Mouse (Mus musculus) testis, adult 2 months (tissue): ENCODE measurements around the gene Nell2. TPM values are rescaled to one million over a fixed set of nuclear protein-coding genes. Genes with fewer than 3 reads are reported as not detected.
A peak's percentile ranks its signal among the peaks of the same experiment; 100 is the strongest.

ENCODE experiments used
- H3K27ac ChIP-seq: fragments of 200-500 bp; 2 replicates; pipeline ENCODE4 v1.5.1; 2012; ENCODE audit warnings: low read depth, low read length; ENCODE audit not compliant: control insufficient read depth, insufficient read depth
- H3K27me3 ChIP-seq: fragments of 200-500 bp; 2 replicates; pipeline ENCODE4 v1.6.1; 2012; ENCODE audit warnings: mild to moderate bottlenecking, low read length, moderate library complexity; ENCODE audit not compliant: control insufficient read depth, insufficient read depth
- H3K36me3 ChIP-seq: fragments of 200-500 bp; 2 replicates; pipeline ENCODE4 v1.6.1; 2012; ENCODE audit warnings: mild to moderate bottlenecking, low read length; ENCODE audit not compliant: control insufficient read depth, insufficient read depth
- H3K4me1 ChIP-seq: fragments of 200-500 bp; 2 replicates; pipeline ENCODE4 v1.6.1; 2012; ENCODE audit warnings: low read length; ENCODE audit not compliant: control insufficient read depth, insufficient read depth
- H3K4me3 ChIP-seq: fragments of 200-500 bp; 2 replicates; pipeline ENCODE4 v1.5.1; 2012; ENCODE audit warnings: low read depth, mild to moderate bottlenecking, low read length, moderate library complexity, mixed read lengths; ENCODE audit not compliant: control insufficient read depth
- CTCF ChIP-seq: fragments of 200-500 bp; IDR thresholded peaks from 2 replicates; pipeline ENCODE4 v1.5.1; 2012; ENCODE audit warnings: low read depth, mild to moderate bottlenecking, inconsistent platforms, low read length, moderate library complexity; ENCODE audit not compliant: control insufficient read depth, insufficient read depth, insufficient replicate concordance
- POLR2A ChIP-seq: fragments of 200-500 bp; IDR thresholded peaks from 2 replicates; pipeline ENCODE4 v1.6.1; 2012; ENCODE audit warnings: low read depth, mild to moderate bottlenecking, inconsistent platforms, low read length, moderate library complexity; ENCODE audit not compliant: control insufficient read depth
- polyA plus RNA-seq: library from polyadenylated mRNA; depleted of rRNA; stranded (reverse); fragments of >200 nt; gene quantifications from 2 replicates; pipeline ENCODE4 v1.2.3, GENCODE M21; 2012; rRNA removed

The Nell2 gene
- 11.7 and 11.9 TPM in 2 replicates for polyA plus RNA-seq

DNA sequence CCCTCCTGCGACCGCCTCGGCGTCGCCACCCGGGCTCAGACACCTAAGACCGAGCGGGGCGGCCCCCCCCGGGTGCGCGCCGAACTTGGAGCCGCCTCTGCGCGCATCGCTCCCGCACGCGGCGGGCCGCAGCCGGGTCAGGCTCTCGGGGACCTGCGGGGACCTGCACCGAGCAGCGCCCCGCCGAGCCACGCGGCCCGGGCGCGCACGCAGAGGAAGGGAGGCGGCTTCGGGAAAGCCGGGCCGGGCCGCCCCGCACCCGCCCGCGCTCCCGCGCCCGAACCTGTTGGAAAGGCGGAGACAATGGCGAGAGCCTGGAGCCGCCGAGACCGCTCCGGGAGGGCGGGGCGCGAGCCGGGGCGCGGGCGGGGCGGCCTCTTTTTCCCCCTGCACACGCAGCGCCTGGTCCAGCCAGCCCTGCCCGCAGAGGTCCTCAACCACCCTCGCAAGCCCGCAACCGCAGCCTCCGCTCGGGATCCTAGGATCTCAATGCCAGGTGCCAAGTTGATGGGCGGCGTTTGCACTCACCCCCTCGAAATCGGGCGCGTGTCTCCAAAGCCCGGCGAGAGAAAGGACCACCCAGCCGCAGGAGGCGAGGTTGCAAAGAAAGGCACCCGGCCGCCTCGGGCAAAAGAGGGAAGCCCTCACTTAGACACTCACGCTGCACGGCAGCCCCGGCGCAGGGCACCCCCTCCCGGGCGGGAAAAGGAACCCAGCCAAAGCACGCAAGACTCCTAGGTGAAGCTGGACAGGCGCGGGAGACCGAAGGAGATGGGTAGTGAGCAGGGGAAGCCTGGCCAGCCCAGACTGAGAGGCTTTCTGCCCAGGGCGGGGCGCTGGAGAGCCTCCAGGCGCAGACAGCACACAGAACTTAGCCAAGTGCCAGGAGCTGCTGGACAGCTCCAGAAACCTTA is at the start of gene Nell2:
TSS of gene Nell2 (minus strand) at position 612 of the 914 bp plus-strand sequence.
- Histone ChIP-seq H3K4me3 (peak within 1 kb of the TSS; percentile 68), H3K27me3 (no peaks in the 10 kb centered on the region), H3K4me1 (peaks cover 16% of the 10 kb centered on the region), H3K27ac (no peak within 1 kb of the TSS), H3K36me3 (no peaks in the 10 kb centered on the region)
- TF ChIP-seq CTCF = no peak
- no peak for TF ChIP-seq POLR2A

DNA sequence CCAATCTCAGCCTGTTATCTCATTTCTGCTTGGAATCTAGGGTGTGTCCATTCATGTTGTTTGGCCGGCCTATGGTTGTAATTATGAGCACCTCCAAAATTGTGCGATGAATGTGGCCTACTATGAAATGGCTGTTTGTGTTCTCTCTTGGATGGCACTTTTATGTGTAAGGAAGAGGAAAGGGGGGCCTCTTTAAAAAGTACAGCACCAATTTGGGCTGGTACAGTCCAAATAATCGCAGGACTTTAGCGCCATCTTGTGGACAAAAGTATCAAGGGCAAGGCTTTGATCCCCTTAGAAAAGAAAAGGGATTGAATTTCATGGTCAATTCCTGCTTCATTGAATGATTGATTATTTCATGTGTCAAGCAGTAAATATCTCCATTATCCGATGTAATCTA is 46.3 kb upstream of the Nell2 start:
- TF ChIP-seq POLR2A (no peak), CTCF (no peak)
- Histone ChIP-seq H3K27ac (no peak overlapping the region), H3K27me3 (no peaks in the 10 kb centered on the region), H3K4me3 (no peak overlapping the region), H3K36me3 (no peaks in the 10 kb centered on the region), H3K4me1 (peaks cover 3% of the 10 kb centered on the region)

DNA sequence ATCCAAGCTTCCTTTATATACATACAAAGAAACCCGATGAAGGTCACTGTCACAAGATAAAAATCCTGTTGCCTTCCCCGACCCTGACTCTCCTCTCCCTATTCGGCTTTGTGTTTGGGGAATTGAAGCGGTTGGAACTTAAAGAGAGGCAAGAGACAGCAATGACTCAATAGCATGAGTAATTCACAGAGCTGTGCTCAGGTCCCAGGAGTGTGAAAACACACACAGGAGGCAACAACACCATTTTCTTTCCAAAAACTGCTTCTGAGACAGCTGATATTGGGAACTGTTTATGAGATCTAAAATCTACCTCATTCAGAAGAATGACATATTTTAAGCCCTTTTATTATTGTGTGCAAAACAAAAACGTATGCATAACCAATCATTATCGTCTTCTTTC is 41.2 kb upstream of the Nell2 start:
- Histone ChIP-seq H3K4me1 (no peaks in the 10 kb centered on the region), H3K27ac (no peak overlapping the region), H3K36me3 (no peaks in the 10 kb centered on the region), H3K4me3 (no peak overlapping the region), H3K27me3 (no peaks in the 10 kb centered on the region)
- no peak for TF ChIP-seq CTCF
- no peak for TF ChIP-seq POLR2A

DNA sequence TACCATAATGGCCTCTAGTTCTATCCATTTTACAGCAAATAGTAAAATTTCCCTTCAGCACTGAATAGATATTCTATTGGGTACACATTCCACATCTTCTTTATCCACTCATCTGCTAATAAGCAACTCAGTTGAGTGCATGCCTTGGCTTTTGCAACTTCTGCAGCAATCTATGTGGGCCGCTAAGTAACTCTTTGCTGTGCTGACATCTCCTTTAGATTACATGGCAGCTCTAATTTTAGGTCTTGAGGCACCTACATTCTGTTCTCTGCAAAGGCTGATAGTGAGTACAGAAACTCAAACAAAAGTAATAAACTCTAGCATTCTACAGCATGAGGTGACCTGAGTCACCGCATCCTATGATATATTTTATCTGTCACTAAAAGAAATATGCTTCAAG is 36.8 kb upstream of the Nell2 start:
- Histone ChIP-seq H3K27me3 (no peaks in the 10 kb centered on the region), H3K27ac (no peak overlapping the region), H3K4me1 (no peaks in the 10 kb centered on the region), H3K4me3 (no peak overlapping the region), H3K36me3 (no peaks in the 10 kb centered on the region)
- no peak for TF ChIP-seq POLR2A

DNA sequence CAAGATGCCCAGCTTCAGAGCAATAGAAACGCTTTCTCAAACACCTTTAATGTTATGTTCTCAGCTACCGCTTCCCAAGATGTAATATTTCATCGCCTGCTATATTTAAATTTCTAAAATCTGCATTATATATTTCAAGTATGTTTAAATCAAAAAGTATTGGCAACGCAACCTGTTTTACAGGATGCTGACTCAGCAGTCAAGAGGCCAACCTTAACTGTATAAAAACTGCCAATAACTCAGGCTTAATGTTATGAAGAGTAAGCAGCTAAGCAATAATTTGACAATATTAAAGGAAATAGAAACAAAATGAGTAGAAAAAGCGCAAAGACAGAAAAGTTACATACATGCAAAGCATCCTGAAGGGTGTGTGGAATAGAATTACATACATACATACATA is 32.9 kb upstream of the Nell2 start:
- Histone ChIP-seq H3K27me3 (no peaks in the 10 kb centered on the region), H3K4me1 (no peaks in the 10 kb centered on the region), H3K4me3 (no peak overlapping the region), H3K27ac (no peak overlapping the region), H3K36me3 (no peaks in the 10 kb centered on the region)
- TF ChIP-seq CTCF = no peak
- TF ChIP-seq POLR2A = no peak

DNA sequence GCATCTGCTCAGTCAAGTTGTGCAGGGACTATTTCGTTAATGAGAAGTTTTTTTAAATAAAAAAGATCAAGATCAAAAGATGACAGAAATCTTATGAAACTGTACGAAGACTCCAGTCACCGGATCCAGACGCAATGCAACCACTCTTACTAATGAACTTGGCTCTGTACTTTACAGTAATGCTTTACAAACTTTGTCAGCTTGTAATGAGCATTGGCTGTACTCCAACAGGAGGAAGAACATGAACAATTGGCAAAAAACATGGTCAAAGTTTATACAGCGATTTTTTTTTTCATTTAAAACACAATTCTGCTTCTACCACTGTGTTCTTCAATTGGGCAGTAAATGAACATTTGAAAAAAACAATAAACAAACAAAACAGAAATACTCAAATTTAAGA is 21.7 kb upstream of the Nell2 start:
- no peak overlapping the region for H3K27ac ChIP-seq
- no peaks in the 10 kb centered on the region for H3K4me1 ChIP-seq
- H3K27me3 ChIP-seq = no peaks in the 10 kb centered on the region
- H3K4me3 ChIP-seq = no peak overlapping the region
- TF ChIP-seq POLR2A (no peak), CTCF (no peak)
- H3K36me3 ChIP-seq = no peaks in the 10 kb centered on the region

DNA sequence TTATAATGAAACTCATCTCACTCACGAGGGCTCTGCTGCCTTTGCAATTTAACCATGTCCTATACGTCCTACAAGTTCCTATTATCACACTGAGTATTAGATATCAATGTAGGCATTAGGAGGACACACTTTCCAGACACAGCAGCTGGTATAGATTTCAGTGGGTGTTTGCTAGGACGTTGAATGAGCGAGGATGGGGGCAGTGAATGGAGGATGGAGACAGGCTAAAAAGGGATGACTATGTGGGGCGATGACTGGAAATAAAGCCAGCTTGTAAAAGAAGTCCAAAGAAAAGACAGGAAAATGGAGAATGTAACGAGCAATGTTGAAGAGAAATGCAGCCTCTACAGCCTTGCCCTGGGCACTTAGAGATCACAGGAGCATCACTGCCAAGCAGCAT is 14.3 kb upstream of the Nell2 start:
- TF ChIP-seq CTCF (no peak), POLR2A (no peak)
- peaks cover 1% of the 10 kb centered on the region for H3K4me1 ChIP-seq
- no peak overlapping the region for H3K27ac ChIP-seq
- no peaks in the 10 kb centered on the region for H3K27me3 ChIP-seq
- H3K36me3 ChIP-seq = no peaks in the 10 kb centered on the region
- H3K4me3 ChIP-seq = no peak overlapping the region
